In the genomic region with DNA sequence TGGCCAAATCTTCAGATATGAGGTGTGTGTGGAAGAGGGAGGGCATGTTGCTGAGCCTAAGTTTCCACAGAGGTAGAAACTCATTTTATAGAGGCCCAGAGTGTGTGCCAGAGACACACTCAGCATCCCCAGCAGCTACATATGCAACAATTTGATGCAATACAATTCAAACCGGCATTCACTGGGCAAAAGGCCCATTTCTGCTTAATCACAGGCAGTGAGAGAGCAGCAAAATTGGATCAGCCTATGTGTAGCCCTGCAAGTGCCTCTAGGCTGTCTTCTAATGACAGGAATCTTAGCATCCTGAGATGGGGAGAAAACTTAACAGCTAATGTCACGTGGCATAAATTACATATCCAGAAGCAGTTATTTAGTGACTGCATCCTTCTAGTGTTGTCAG, we compare ENCODE assay signal across 20 mouse cellular contexts. TPM values are rescaled to one million over a fixed set of nuclear protein-coding genes. Genes with fewer than 3 reads are reported as not detected.
DNase-seq lines count a peak whose midpoint lies in the region; ATAC-seq and TF ChIP-seq lines count a peak whose summit lies in the region.
"Had no signal": no experiment of that assay in that cellular context is flagged by ENCODE, and none has a peak within 500 bp of the region (broad histone marks: within the 10 kb centered on the region; RNA-seq: fewer than 3 reads in every experiment).

No protein-coding gene starts in this region.

- DNase-seq in forebrain, embryonic 14.5 days (ENCODE audit: low spot score): peak; percentile 22
- peak; percentile 37 for DNase-seq in brain, embryonic 14.5 days (ENCODE audit: low read depth)
- no peak for DNase-seq in urinary bladder, postnatal 14 days (ENCODE audit: low spot score)
- DNase-seq: adrenal gland, postnatal 10 days; cerebellum, adult 18-20 months; cerebellum, adult 9-11 months; cerebellum, postnatal 36 days; gastrocnemius, postnatal 36 days; heart, adult 18-20 months; heart, postnatal 10 days; kidney, adult 2 months had no signal

- no peak overlapping the region for H3K4me3 ChIP-seq in forebrain, embryonic 14.5 days (ENCODE audit: low read depth, low read length)
- no peak overlapping the region for H3K4me3 ChIP-seq in forebrain, embryonic 15.5 days
- H3K4me3 ChIP-seq in hindbrain, embryonic 16.5 days (ENCODE audit: low read length): no peak overlapping the region
- H3K4me3 ChIP-seq in hindbrain, embryonic 13.5 days: no peak overlapping the region
- H3K4me3 ChIP-seq in midbrain, embryonic 16.5 days (ENCODE audit: low read depth, low read length): no peak overlapping the region
- no peak overlapping the region for H3K4me3 ChIP-seq in midbrain, embryonic 13.5 days (replicated peaks)
- H3K4me3 ChIP-seq: embryonic facial prominence, embryonic 10.5 days; heart, embryonic 10.5 days had no signal

- no peak for TF ChIP-seq POLR2A in brain, embryonic 14.5 days (IDR thresholded peaks at IDR 0.05; ENCODE audit: borderline replicate concordance, extremely low read depth, insufficient read depth, insufficient read length, poor library complexity, severe bottlenecking)

- TF ChIP-seq CTCF in brain, embryonic 14.5 days (IDR thresholded peaks at IDR 0.05; ENCODE audit: borderline replicate concordance, extremely low read depth, insufficient read depth, insufficient read length): no peak

- no peak overlapping the region for H3K9ac ChIP-seq in forebrain, embryonic 14.5 days (ENCODE audit: low read length)
- no peak overlapping the region for H3K9ac ChIP-seq in forebrain, embryonic 15.5 days (replicated peaks)
- no peak overlapping the region for H3K9ac ChIP-seq in hindbrain, embryonic 16.5 days (ENCODE audit: low read depth, low read length)
- H3K9ac ChIP-seq in hindbrain, embryonic 13.5 days: no peak overlapping the region
- H3K9ac ChIP-seq in midbrain, embryonic 16.5 days (ENCODE audit: low read depth, low read length): no peak overlapping the region
- H3K9ac ChIP-seq in midbrain, embryonic 13.5 days (replicated peaks): no peak overlapping the region

- no peaks in the 10 kb centered on the region for H3K9me3 ChIP-seq in forebrain, embryonic 14.5 days (replicated peaks; ENCODE audit: control insufficient read depth, low read length)
- H3K9me3 ChIP-seq in forebrain, embryonic 15.5 days: no peaks in the 10 kb centered on the region
- H3K9me3 ChIP-seq in hindbrain, embryonic 16.5 days (ENCODE audit: control insufficient read depth, low read length): no peaks in the 10 kb centered on the region
- no peaks in the 10 kb centered on the region for H3K9me3 ChIP-seq in hindbrain, embryonic 13.5 days
- no peaks in the 10 kb centered on the region for H3K9me3 ChIP-seq in midbrain, embryonic 16.5 days (replicated peaks; ENCODE audit: control insufficient read depth, low read length, poor library complexity, severe bottlenecking)
- H3K9me3 ChIP-seq in midbrain, embryonic 13.5 days: no peaks in the 10 kb centered on the region
- H3K9me3 ChIP-seq: embryonic facial prominence, embryonic 10.5 days; heart, embryonic 10.5 days had no signal

- ATAC-seq in forebrain, embryonic 14.5 days: 0 out of 2 replicates have a peak, but pooled peaks have one; percentile 4
- ATAC-seq in forebrain, embryonic 15.5 days (replicated peaks): no peak
- ATAC-seq in hindbrain, embryonic 16.5 days: peak; percentile 25; the same call in 1 of the 2 replicates
- no peak for ATAC-seq in hindbrain, embryonic 13.5 days (ENCODE audit: low FRiP score)
- ATAC-seq in midbrain, embryonic 16.5 days: peak; percentile 41; the same call in 1 of the 2 replicates
- ATAC-seq in midbrain, embryonic 13.5 days: no peak
- ATAC-seq: intestine, embryonic 16.5 days had no signal

- no peaks in the 10 kb centered on the region for H3K27me3 ChIP-seq in forebrain, embryonic 14.5 days (replicated peaks; ENCODE audit: control insufficient read depth, insufficient read depth, low read length)
- no peaks in the 10 kb centered on the region for H3K27me3 ChIP-seq in forebrain, embryonic 15.5 days
- H3K27me3 ChIP-seq in hindbrain, embryonic 16.5 days (replicated peaks; ENCODE audit: control insufficient read depth, insufficient read depth, low read length): no peaks in the 10 kb centered on the region
- H3K27me3 ChIP-seq in hindbrain, embryonic 13.5 days: no peaks in the 10 kb centered on the region
- H3K27me3 ChIP-seq in midbrain, embryonic 16.5 days (ENCODE audit: control insufficient read depth, insufficient read depth, low read depth, low read length): no peaks in the 10 kb centered on the region
- H3K27me3 ChIP-seq in midbrain, embryonic 13.5 days: no peaks in the 10 kb centered on the region
- H3K27me3 ChIP-seq: CH12.LX had no signal

- peaks cover 50% of the 10 kb centered on the region for H3K36me3 ChIP-seq in forebrain, embryonic 14.5 days (ENCODE audit: control insufficient read depth, insufficient read depth, low read length)
- peaks cover 42% of the 10 kb centered on the region for H3K36me3 ChIP-seq in forebrain, embryonic 15.5 days
- peaks cover 23% of the 10 kb centered on the region for H3K36me3 ChIP-seq in hindbrain, embryonic 16.5 days (ENCODE audit: control insufficient read depth, insufficient read depth, low read length)
- peaks cover 58% of the 10 kb centered on the region for H3K36me3 ChIP-seq in hindbrain, embryonic 13.5 days
- H3K36me3 ChIP-seq in midbrain, embryonic 16.5 days (ENCODE audit: control insufficient read depth, insufficient read depth, low read length): peaks cover 37% of the 10 kb centered on the region
- H3K36me3 ChIP-seq in midbrain, embryonic 13.5 days: peaks cover 57% of the 10 kb centered on the region

- H3K27ac ChIP-seq in forebrain, embryonic 14.5 days (ENCODE audit: low read depth, low read length): no peak overlapping the region
- H3K27ac ChIP-seq in forebrain, embryonic 15.5 days (replicated peaks): no peak overlapping the region
- H3K27ac ChIP-seq in hindbrain, embryonic 16.5 days (ENCODE audit: low read depth, low read length): no peak overlapping the region
- H3K27ac ChIP-seq in hindbrain, embryonic 13.5 days: no peak overlapping the region
- H3K27ac ChIP-seq in midbrain, embryonic 16.5 days (ENCODE audit: low read length): no peak overlapping the region
- H3K27ac ChIP-seq in midbrain, embryonic 13.5 days: no peak overlapping the region
- H3K27ac ChIP-seq: embryonic facial prominence, embryonic 10.5 days; heart, embryonic 10.5 days had no signal

- WGBS in forebrain, embryonic 14.5 days: 66% methylated on average over 2 of the region's 2 CpGs
- WGBS in forebrain, embryonic 15.5 days: 61% methylated on average over 2 of the region's 2 CpGs
- WGBS in hindbrain, embryonic 16.5 days: 81% methylated on average over 2 of the region's 2 CpGs
- WGBS in hindbrain, embryonic 13.5 days: 83% methylated on average over 2 of the region's 2 CpGs
- 73% methylated on average over 2 of the region's 2 CpGs for WGBS in midbrain, embryonic 16.5 days
- 87% methylated on average over 2 of the region's 2 CpGs for WGBS in midbrain, embryonic 13.5 days

- H3K4me1 ChIP-seq in forebrain, embryonic 14.5 days (ENCODE audit: control insufficient read depth, insufficient read depth, low read length): no peaks in the 10 kb centered on the region
- H3K4me1 ChIP-seq in forebrain, embryonic 15.5 days: 0 out of 2 replicates have a peak, but pooled peaks cover 3% of the 10 kb centered on the region
- H3K4me1 ChIP-seq in hindbrain, embryonic 16.5 days (ENCODE audit: control insufficient read depth, insufficient read depth, low read depth, low read length): no peaks in the 10 kb centered on the region
- H3K4me1 ChIP-seq in hindbrain, embryonic 13.5 days (replicated peaks): no peaks in the 10 kb centered on the region
- H3K4me1 ChIP-seq in midbrain, embryonic 16.5 days (ENCODE audit: control insufficient read depth, insufficient read depth, low read length): no peaks in the 10 kb centered on the region
- H3K4me1 ChIP-seq in midbrain, embryonic 13.5 days (replicated peaks): no peaks in the 10 kb centered on the region
- H3K4me1 ChIP-seq: embryonic facial prominence, embryonic 10.5 days; heart, embryonic 10.5 days had no signal

- H3K4me2 ChIP-seq in forebrain, embryonic 14.5 days (ENCODE audit: low read length): no peak overlapping the region
- no peak overlapping the region for H3K4me2 ChIP-seq in forebrain, embryonic 15.5 days (replicated peaks)
- H3K4me2 ChIP-seq in hindbrain, embryonic 16.5 days (ENCODE audit: low read length): no peak overlapping the region
- no peak overlapping the region for H3K4me2 ChIP-seq in hindbrain, embryonic 13.5 days
- H3K4me2 ChIP-seq in midbrain, embryonic 16.5 days (ENCODE audit: low read length): no peak overlapping the region
- H3K4me2 ChIP-seq in midbrain, embryonic 13.5 days (replicated peaks): no peak overlapping the region

RNA-seq across cellular contexts. Expression of a gene that starts 26.5 kb away (rescaled TPM):
- 87.4 and 100 TPM in 2 replicates for polyA plus RNA-seq in forebrain, embryonic 14.5 days (2014; fragmentation: Nextera tagmentation; extraction: Ambion mirVana)
- 96.2 and 105 TPM in 2 replicates for polyA plus RNA-seq in forebrain, embryonic 15.5 days (2015; fragmentation: Nextera tagmentation; extraction: Ambion mirVana)
- polyA plus RNA-seq in hindbrain, embryonic 16.5 days (2015; fragmentation: Nextera tagmentation; extraction: Ambion mirVana): 124 and 142 TPM in 2 replicates
- polyA plus RNA-seq in hindbrain, embryonic 13.5 days (2015; fragmentation: Nextera tagmentation; extraction: Ambion mirVana): 128 and 135 TPM in 2 replicates
- 146 and 148 TPM in 2 replicates for polyA plus RNA-seq in midbrain, embryonic 16.5 days (2015; fragmentation: Nextera tagmentation; extraction: Ambion mirVana)
- 120 and 121 TPM in 2 replicates for polyA plus RNA-seq in midbrain, embryonic 13.5 days (2015; fragmentation: Nextera tagmentation; extraction: Ambion mirVana)
- 84.3 and 113 TPM in 2 replicates for polyA plus RNA-seq in brain, embryonic 14.5 days (2012; rRNA removed)

Comparison
In these comparisons a context has a peak if more than half of its experiments do, and no peak if none do; other contexts are left out.
1. ATAC-seq: peak in forebrain, embryonic 14.5 days (single experiment), hindbrain, embryonic 16.5 days (single experiment) and midbrain, embryonic 16.5 days (single experiment); none in forebrain, embryonic 15.5 days (single experiment), hindbrain, embryonic 13.5 days (single experiment) and midbrain, embryonic 13.5 days (single experiment).